Mouse (Mus musculus): ENCODE data around the gene Steap3. TPM values are rescaled to one million over a fixed set of nuclear protein-coding genes. Genes with fewer than 3 reads are reported as not detected.

The Steap3 gene
- total and polyA plus RNA-seq, 2 experiments from 2014 or later, result 4.8 to 7.8 TPM

DNA sequence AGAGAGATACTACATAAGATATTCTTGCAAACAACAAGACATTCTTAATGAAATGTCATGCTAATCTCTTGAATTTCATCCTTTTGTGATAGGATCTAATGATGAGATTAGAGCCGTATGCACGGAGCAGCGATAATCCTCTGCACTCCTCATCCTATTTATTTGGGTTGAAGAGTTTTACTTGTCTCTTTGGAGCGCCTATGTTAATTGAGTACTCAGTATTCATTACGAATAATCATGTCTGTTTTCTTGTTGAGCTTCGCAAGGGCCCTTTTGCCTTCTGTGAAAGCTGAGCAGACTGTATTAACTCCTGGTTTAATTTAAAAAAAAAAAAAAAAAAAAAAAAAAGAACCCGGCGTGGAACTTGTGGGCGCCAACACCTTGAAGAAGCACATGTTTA, 85.8 kb downstream of the Steap3 start:
- ATAC-seq (0 out of 2 replicates have a peak, but pooled peaks have one; percentile 58), DNase-seq (ENCODE audit: low spot score) (no peak)
- WGBS, result 41% methylated on average over 9 of the region's 9 CpGs
- TF ChIP-seq CTCF (IDR thresholded peaks at IDR 0.05; ENCODE audit: low read depth), result no peak
- Histone ChIP-seq H3K9ac (replicated peaks; ENCODE audit: low read length) (no peak overlapping the region), H3K27ac (peak overlapping the region; percentile 11; the same call in 1 of the 2 replicates), H3K4me3 (ENCODE audit: low read length) (no peak overlapping the region), H3K4me2 (ENCODE audit: low read depth, low read length) (no peak overlapping the region), H3K27me3 (ENCODE audit: insufficient read depth, low read length) (no peaks in the 10 kb centered on the region), H3K4me1 (ENCODE audit: insufficient read depth, low read length) (peaks cover 4% of the 10 kb centered on the region; the same call in 1 of the 2 replicates), H3K36me3 (ENCODE audit: insufficient read depth, low read length) (no peaks in the 10 kb centered on the region), H3K9me3 (ENCODE audit: low read length) (no peaks in the 10 kb centered on the region)

- Histone ChIP-seq H3K9me3 (ENCODE audit: low read length) (no peaks in the 10 kb centered on the region), H3K4me1 (ENCODE audit: insufficient read depth, low read length) (peaks cover 4% of the 10 kb centered on the region; the same call in 1 of the 2 replicates), H3K27me3 (ENCODE audit: insufficient read depth, low read length) (no peaks in the 10 kb centered on the region), H3K36me3 (ENCODE audit: insufficient read depth, low read length) (no peaks in the 10 kb centered on the region), H3K27ac (peak overlapping the region; percentile 11; the same call in 1 of the 2 replicates), H3K9ac (replicated peaks; ENCODE audit: low read length) (no peak overlapping the region), H3K4me3 (ENCODE audit: low read length) (no peak overlapping the region), H3K4me2 (ENCODE audit: low read depth, low read length) (no peak overlapping the region)
- no peak for DNase-seq (ENCODE audit: low spot score)
- 63% methylated on average over 6 of the region's 6 CpGs for WGBS
- no peak for TF ChIP-seq CTCF (IDR thresholded peaks at IDR 0.05; ENCODE audit: low read depth)
- no peak for ATAC-seq
Measured at GRCm38 (mm10) chr1:120186204-120186603, 86.3 kb downstream of the Steap3 start.

GRCm38 (mm10) chr1:120177141-120177540, 95.4 kb downstream of the Steap3 start:
- DNase-seq (ENCODE audit: low spot score) (no peak), ATAC-seq (no peak)
- Histone ChIP-seq H3K4me3 (ENCODE audit: low read length) (no peak overlapping the region), H3K9me3 (ENCODE audit: low read length) (no peaks in the 10 kb centered on the region), H3K36me3 (ENCODE audit: insufficient read depth, low read length) (no peaks in the 10 kb centered on the region), H3K27me3 (ENCODE audit: insufficient read depth, low read length) (no peaks in the 10 kb centered on the region), H3K4me2 (ENCODE audit: low read depth, low read length) (no peak overlapping the region), H3K9ac (replicated peaks; ENCODE audit: low read length) (no peak overlapping the region), H3K4me1 (ENCODE audit: insufficient read depth, low read length) (no peaks in the 10 kb centered on the region), H3K27ac (no peak overlapping the region)
- 87% methylated on average over 8 of the region's 8 CpGs for WGBS
- TF ChIP-seq CTCF (IDR thresholded peaks at IDR 0.05; ENCODE audit: low read depth), result no peak

GRCm38 (mm10) chr1:120176313-120176712, 96.2 kb downstream of the Steap3 start:
- Histone ChIP-seq H3K4me2 (ENCODE audit: low read depth, low read length) (no peak overlapping the region), H3K27ac (no peak overlapping the region), H3K9ac (replicated peaks; ENCODE audit: low read length) (no peak overlapping the region), H3K36me3 (ENCODE audit: insufficient read depth, low read length) (no peaks in the 10 kb centered on the region), H3K4me1 (ENCODE audit: insufficient read depth, low read length) (no peaks in the 10 kb centered on the region), H3K27me3 (ENCODE audit: insufficient read depth, low read length) (no peaks in the 10 kb centered on the region), H3K4me3 (ENCODE audit: low read length) (no peak overlapping the region), H3K9me3 (ENCODE audit: low read length) (no peaks in the 10 kb centered on the region)
- ATAC-seq (no peak), DNase-seq (ENCODE audit: low spot score) (no peak)
- 42% methylated on average over 14 of the region's 14 CpGs for WGBS
- TF ChIP-seq CTCF (IDR thresholded peaks at IDR 0.05; ENCODE audit: low read depth), result no peak

DNA sequence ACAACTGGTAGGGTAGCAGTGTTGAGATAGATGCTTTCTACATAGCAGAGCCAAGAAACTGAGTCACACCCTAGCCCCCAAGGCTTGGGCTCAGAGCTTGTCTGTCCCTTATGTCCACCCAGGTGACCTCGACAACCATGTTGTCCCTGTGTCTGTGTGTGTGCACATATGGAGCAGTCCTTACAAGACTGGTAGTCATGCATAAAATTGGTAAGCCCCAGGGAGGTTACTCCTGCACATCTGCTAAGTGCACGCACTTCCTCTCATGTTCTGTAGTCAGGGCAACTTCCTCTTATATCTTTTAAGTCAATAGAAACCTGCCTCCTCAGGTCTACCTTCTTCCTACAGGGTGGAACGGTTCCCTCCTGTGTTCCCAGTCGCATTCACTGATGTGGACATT, 97.5 kb downstream of the Steap3 start:
- no peaks in the 10 kb centered on the region for H3K27me3 ChIP-seq (ENCODE audit: insufficient read depth, low read length)
- H3K9me3 ChIP-seq (ENCODE audit: low read length), result no peaks in the 10 kb centered on the region
- H3K36me3 ChIP-seq (ENCODE audit: insufficient read depth, low read length), result no peaks in the 10 kb centered on the region
- no peaks in the 10 kb centered on the region for H3K4me1 ChIP-seq (ENCODE audit: insufficient read depth, low read length)
- ATAC-seq, result no peak
- WGBS, result 74% methylated on average over 4 of the region's 4 CpGs
- H3K4me3 ChIP-seq (ENCODE audit: low read length), result no peak overlapping the region
- no peak for TF ChIP-seq CTCF (IDR thresholded peaks at IDR 0.05; ENCODE audit: low read depth)
- H3K4me2 ChIP-seq (ENCODE audit: low read depth, low read length), result no peak overlapping the region
- no peak overlapping the region for H3K27ac ChIP-seq
- no peak overlapping the region for H3K9ac ChIP-seq (replicated peaks; ENCODE audit: low read length)
- no peak for DNase-seq (ENCODE audit: low spot score)

DNA sequence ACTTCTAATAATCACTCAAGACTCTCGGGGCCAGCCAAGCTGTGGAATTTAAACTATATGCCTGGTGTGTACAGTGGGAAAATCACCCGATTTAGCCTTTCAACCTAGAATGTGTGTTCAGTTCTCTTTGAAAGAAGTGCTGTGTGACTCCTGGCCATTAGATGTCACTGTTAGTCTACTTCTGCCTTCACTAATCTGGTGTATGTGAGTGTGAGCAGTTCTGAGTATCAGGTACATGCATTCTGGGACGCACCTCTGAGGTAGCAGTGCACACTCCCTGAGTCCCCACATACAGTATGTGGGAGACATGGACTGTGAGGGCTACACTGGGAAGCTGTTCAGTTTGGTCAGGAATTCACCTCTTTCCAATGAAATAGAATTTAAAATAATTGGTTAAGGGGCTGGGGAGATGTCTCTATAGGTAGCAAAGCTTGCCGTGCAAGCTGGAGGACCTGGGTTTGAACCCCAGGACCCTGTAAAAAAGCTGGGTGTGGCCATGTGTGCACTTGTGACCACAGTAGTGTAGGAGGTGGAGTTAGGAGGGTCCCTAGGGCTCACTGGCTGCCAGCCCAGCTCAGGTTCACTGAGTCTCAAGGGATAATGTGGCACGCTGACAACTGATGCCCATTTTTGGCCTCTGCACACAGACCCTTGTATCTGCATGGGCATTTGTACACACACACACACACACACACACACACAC, 100.5 kb downstream of the Steap3 start:
- Histone ChIP-seq H3K27me3 (ENCODE audit: insufficient read depth, low read length) (no peaks in the 10 kb centered on the region), H3K4me3 (ENCODE audit: low read length) (no peak overlapping the region), H3K27ac (no peak overlapping the region), H3K9me3 (ENCODE audit: low read length) (no peaks in the 10 kb centered on the region), H3K9ac (replicated peaks; ENCODE audit: low read length) (no peak overlapping the region), H3K4me2 (ENCODE audit: low read depth, low read length) (no peak overlapping the region), H3K36me3 (ENCODE audit: insufficient read depth, low read length) (no peaks in the 10 kb centered on the region), H3K4me1 (ENCODE audit: insufficient read depth, low read length) (no peaks in the 10 kb centered on the region)
- DNase-seq (ENCODE audit: low spot score) (peak; percentile 74), ATAC-seq (peak; percentile 65)
- peak; percentile 90 for TF ChIP-seq CTCF (IDR thresholded peaks at IDR 0.05; ENCODE audit: low read depth)
- WGBS, result 40% methylated on average over 5 of the region's 5 CpGs

- Histone ChIP-seq H3K36me3 (ENCODE audit: insufficient read depth, low read length) (no peaks in the 10 kb centered on the region), H3K27me3 (ENCODE audit: insufficient read depth, low read length) (no peaks in the 10 kb centered on the region), H3K9ac (replicated peaks; ENCODE audit: low read length) (no peak overlapping the region), H3K4me2 (ENCODE audit: low read depth, low read length) (no peak overlapping the region), H3K27ac (no peak overlapping the region), H3K9me3 (ENCODE audit: low read length) (no peaks in the 10 kb centered on the region), H3K4me1 (ENCODE audit: insufficient read depth, low read length) (no peaks in the 10 kb centered on the region), H3K4me3 (ENCODE audit: low read length) (no peak overlapping the region)
- ATAC-seq (no peak), DNase-seq (ENCODE audit: low spot score) (no peak)
- 84% methylated on average over 7 of the region's 7 CpGs for WGBS
- TF ChIP-seq CTCF (IDR thresholded peaks at IDR 0.05; ENCODE audit: low read depth), result no peak
Measured at GRCm38 (mm10) chr1:120170307-120170706, 102.2 kb downstream of the Steap3 start.
